Mouse (Mus musculus) gastrocnemius, adult 18-20 months (tissue): ENCODE results near the gene Aar2. TPM values are rescaled to one million over a fixed set of nuclear protein-coding genes. Genes with fewer than 3 reads are reported as not detected.

ENCODE experiments used
- DNase-seq: peaks from one replicate; pipeline ENCODE4 v3.0.0; 2021; ENCODE audit warnings: low spot score
- total RNA-seq, 2 experiments: library from RNA; stranded (reverse); gene quantifications; 2 replicates each; pipeline ENCODE4 v1.2.3; 2021

Gene Aar2
- total RNA-seq, 2 experiments from 2014 or later, result 22.9 to 23.0 TPM

DNA sequence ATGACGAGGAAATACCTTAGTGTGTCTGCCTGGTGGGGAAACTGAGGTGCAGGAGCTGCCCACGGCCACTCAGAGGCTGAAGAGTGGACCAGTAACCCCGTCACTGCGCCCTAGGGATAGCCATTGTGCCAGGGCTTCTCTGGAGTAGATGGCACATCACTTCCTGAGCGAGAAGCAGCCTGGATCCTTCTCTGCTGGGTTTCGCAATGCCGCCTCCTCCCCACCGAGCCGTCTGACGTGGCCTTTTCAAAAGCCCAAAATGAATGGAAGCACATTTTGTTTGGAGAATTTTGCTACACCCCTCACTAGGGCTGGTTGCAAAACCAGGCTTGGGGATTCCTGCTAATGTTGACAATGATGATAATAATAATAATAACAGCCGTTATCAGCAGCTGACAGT lies 70.2 kb downstream of the Aar2 start:
- DNase-seq, result peak; percentile 56

Other genes with a start within 250 kb of the Aar2 start
- gene Cnbd2, start 235.3 kb upstream of the Aar2 start, total RNA-seq, result 1 to 10 TPM in 1 of 2 experiments, under 1 TPM in 1; 0.89 to 1.0 TPM
- 10 to 100 TPM; 64.7 to 64.8 TPM for gene Scand1, start 234.9 kb upstream of the Aar2 start, total RNA-seq
- 1 to 10 TPM; 4.6 to 4.8 TPM for gene Epb41l1, start 126.7 kb upstream of the Aar2 start, total RNA-seq
- 10 to 100 TPM; 46.8 to 62.9 TPM for gene Dlgap4, start 66.1 kb downstream of the Aar2 start, total RNA-seq
- gene Myl9, start 227.8 kb downstream of the Aar2 start, total RNA-seq, result 10 to 100 TPM; 47.9 to 60.8 TPM